Mouse (Mus musculus) activated CD4-positive, CD25-positive, alpha-beta regulatory T cell, adult 4 months (primary cell): Measurements from ENCODE around the gene Hnrnpul1. TPM values are rescaled to one million over a fixed set of nuclear protein-coding genes. Genes with fewer than 3 reads are reported as not detected.
"Not testable (repeated sequence)": the region's sequence is repeated elsewhere in the genome, so short reads cannot be mapped to it uniquely, and the experiment has no call there.

ENCODE experiments used
- ATAC-seq: one replicate; pipeline ENCODE4 v1.8.0; 2017
- polyA plus RNA-seq, 2 experiments: library from polyadenylated mRNA; unstranded; fragments of 100-300 nt; shearing (Covaris generic); gene quantifications; one replicate each; pipeline ENCODE4 v1.2.1; 2017

Gene Hnrnpul1
- 10 to 100 TPM; 47.1 to 58.0 TPM for polyA plus RNA-seq

- ATAC-seq = peak; percentile 72
These were observed at the start of gene Hnrnpul1 for GRCm38 (mm10) chr7:25754738-25755467. Hnrnpul1 (minus strand) TSS chr7:25754757.

- ATAC-seq = no peak
These were observed 48.9 kb upstream of the Hnrnpul1 start for GRCm38 (mm10) chr7:25803460-25803859.

- ATAC-seq = no peak
These were observed 47.9 kb upstream of the Hnrnpul1 start for GRCm38 (mm10) chr7:25802241-25803125.

- no peak for ATAC-seq
These were observed 46.5 kb upstream of the Hnrnpul1 start for GRCm38 (mm10) chr7:25801031-25801430.

GRCm38 (mm10) chr7:25799369-25799768 lies 44.8 kb upstream of the Hnrnpul1 start:
- ATAC-seq = no peak

- ATAC-seq = no peak
These were observed 44.0 kb upstream of the Hnrnpul1 start for GRCm38 (mm10) chr7:25798540-25798939.

GRCm38 (mm10) chr7:25794775-25795174 lies 40.2 kb upstream of the Hnrnpul1 start:
- no peak for ATAC-seq

GRCm38 (mm10) chr7:25793679-25794078 lies 39.1 kb upstream of the Hnrnpul1 start:
- no peak for ATAC-seq

GRCm38 (mm10) chr7:25792966-25793365 lies 38.4 kb upstream of the Hnrnpul1 start:
- not testable (repeated sequence) for ATAC-seq

GRCm38 (mm10) chr7:25790615-25791014 lies 36.1 kb upstream of the Hnrnpul1 start:
- no peak for ATAC-seq

GRCm38 (mm10) chr7:25789129-25789440 lies 34.5 kb upstream of the Hnrnpul1 start:
- no peak for ATAC-seq

GRCm38 (mm10) chr7:25788220-25789128 lies 33.9 kb upstream of the Hnrnpul1 start, which contains the start of gene Axl:
Axl (minus strand) TSS chr7:25788705.
- ATAC-seq = no peak

GRCm38 (mm10) chr7:25787456-25788219 lies 33.1 kb upstream of the Hnrnpul1 start:
- ATAC-seq = no peak

- ATAC-seq = no peak
These were observed 32.4 kb upstream of the Hnrnpul1 start for GRCm38 (mm10) chr7:25786974-25787373.

GRCm38 (mm10) chr7:25785752-25786151 lies 31.2 kb upstream of the Hnrnpul1 start:
- no peak for ATAC-seq

GRCm38 (mm10) chr7:25784808-25785207 lies 30.3 kb upstream of the Hnrnpul1 start:
- ATAC-seq = no peak

GRCm38 (mm10) chr7:25783746-25784145 lies 29.2 kb upstream of the Hnrnpul1 start:
- no peak for ATAC-seq

GRCm38 (mm10) chr7:25782744-25783143 lies 28.2 kb upstream of the Hnrnpul1 start:
- ATAC-seq = no peak

GRCm38 (mm10) chr7:25781937-25782610 lies 27.5 kb upstream of the Hnrnpul1 start:
- peak; percentile 55 for ATAC-seq

- ATAC-seq = peak; percentile 64
These were observed 26.9 kb upstream of the Hnrnpul1 start for GRCm38 (mm10) chr7:25781321-25781936.

- no peak for ATAC-seq
These were observed 26.2 kb upstream of the Hnrnpul1 start for GRCm38 (mm10) chr7:25780753-25781152.
